Mouse (Mus musculus) ES-Bruce4 (cell line): ENCODE data around the gene Brsk1.

Experiments used
- CTCF ChIP-seq: IDR thresholded peaks from one replicate; pipeline ENCODE4 v1.8.1; 2011; ENCODE audit warnings: low read depth, low read length
- EP300 ChIP-seq: IDR thresholded peaks from 2 replicates; pipeline ENCODE4 v1.6.1; 2011; ENCODE audit warnings: low read depth, low read length; ENCODE audit not compliant: insufficient read depth
- POLR2A ChIP-seq: IDR thresholded peaks from one replicate; pipeline ENCODE4 v1.8.1; 2011; ENCODE audit warnings: low read length; ENCODE audit not compliant: insufficient read depth

- no peak for TF ChIP-seq EP300
- TF ChIP-seq CTCF, result no peak
- no peak for TF ChIP-seq POLR2A
Measured at GRCm38 (mm10) chr7:4764946-4765710, 74.7 kb downstream of the Brsk1 start.
